Mouse (Mus musculus): ENCODE data around the gene Espnl.

DNA sequence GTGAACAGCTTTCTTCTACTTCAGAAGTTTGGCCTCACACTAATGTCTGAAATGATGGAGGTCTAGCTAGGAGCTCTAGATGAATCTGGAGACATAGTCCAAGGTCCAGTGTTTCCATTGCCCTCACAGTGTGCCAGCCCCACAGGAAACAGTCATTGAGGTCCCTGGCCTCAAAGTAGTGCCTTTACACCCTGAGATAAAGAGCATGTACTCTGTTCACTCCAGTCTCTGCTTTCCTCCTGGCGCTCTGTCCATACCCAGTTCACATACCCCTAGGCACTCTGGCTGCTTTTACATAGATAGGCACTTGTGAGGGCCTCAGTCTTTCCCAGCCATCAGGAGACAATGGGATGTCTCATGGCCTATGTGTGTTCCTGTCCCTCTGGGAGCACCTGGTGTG is 32.5 kb upstream of the Espnl start:
- TF ChIP-seq USF1 (IDR thresholded peaks at IDR 0.05; ENCODE audit: low read depth), result no peak
- TF ChIP-seq FOSL1 (IDR thresholded peaks at IDR 0.05; ENCODE audit: insufficient read depth, low read length, poor library complexity, severe bottlenecking), result no peak
- TF ChIP-seq CTCF (IDR thresholded peaks at IDR 0.05; ENCODE audit: control insufficient read depth, insufficient read depth, insufficient read length), result no peak
- no peak for TF ChIP-seq CEBPB (IDR thresholded peaks at IDR 0.05; ENCODE audit: low read depth)
- no peak for TF ChIP-seq MAX (IDR thresholded peaks at IDR 0.05)
- TF ChIP-seq MYOD1 (IDR thresholded peaks at IDR 0.05; ENCODE audit: control insufficient read depth, insufficient read length, low read depth), result no peak
- TF ChIP-seq MYOG (IDR thresholded peaks at IDR 0.05; ENCODE audit: control insufficient read depth, extremely low read depth, insufficient read length), result no peak
